Mouse (Mus musculus) lung, postnatal 0 days (tissue): ENCODE measurements at regions not wholly inside any gene's neighbourhood (a gene's known extent, or its start where the extent isn't known, plus 50 kb on each side); places are given as distances from the start of the nearest gene placed in this dataset.

Source experiments
- CTCF ChIP-seq: IDR thresholded peaks from 2 replicates; pipeline ENCODE4 v1.5.1; 2016; ENCODE audit warnings: antibody characterized with exemption, mild to moderate bottlenecking
- EP300 ChIP-seq: IDR thresholded peaks from 2 replicates; pipeline ENCODE4 v1.6.1; 2016; ENCODE audit warnings: antibody characterized with exemption, mild to moderate bottlenecking, control low read depth

DNA sequence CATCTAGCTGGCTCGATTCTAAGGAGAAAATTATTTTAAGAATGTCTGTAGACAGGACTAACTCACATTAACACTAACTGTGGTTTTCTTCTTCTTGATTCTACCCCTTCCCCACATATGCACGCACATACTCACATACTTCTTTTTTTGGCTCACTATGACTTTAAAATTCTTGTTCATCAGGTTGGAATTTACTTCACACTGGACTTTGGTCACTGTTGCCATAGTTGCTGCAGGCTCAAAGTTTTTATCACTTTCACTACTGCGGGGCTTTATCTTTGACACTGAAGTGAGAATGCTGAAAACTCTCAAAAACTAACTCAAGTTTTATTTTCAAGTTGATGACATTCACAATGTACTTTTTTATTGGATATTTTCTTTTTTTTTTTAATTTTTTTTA, 71.4 kb upstream of the Hpgd start:
- TF ChIP-seq CTCF (no peak), EP300 (no peak)
